Mouse (Mus musculus) kidney, postnatal 0 days (tissue): ENCODE measurements at regions not wholly inside any gene's neighbourhood (a gene's known extent, or its start where the extent isn't known, plus 50 kb on each side); places are given as distances from the start of the nearest gene placed in this dataset.

Source experiments
- ATAC-seq: fragments of 200-750 bp; cut with Nextera tagmentation; replicated peaks from 2 replicates; pipeline ENCODE4 v1.8.0; 2017; ENCODE audit warnings: low read depth, moderate number of reproducible peaks, moderate TSS enrichment, moderate library complexity; ENCODE audit not compliant: low FRiP score
- DNase-seq: peaks from one replicate; pipeline ENCODE4 v3.0.0-alpha.2; 2016; ENCODE audit warnings: low spot score
- H3K27ac ChIP-seq: fragments of 300-500 bp; sonication (generic); 2 replicates; pipeline ENCODE4 v1.5.1; 2014; ENCODE audit warnings: mild to moderate bottlenecking
- H3K27me3 ChIP-seq: fragments of 300-500 bp; sonication (generic); 2 replicates; pipeline ENCODE4 v1.6.1; 2014; ENCODE audit warnings: low read length, mixed read lengths; ENCODE audit not compliant: insufficient read depth
- H3K36me3 ChIP-seq: fragments of 300-500 bp; sonication (generic); 2 replicates; pipeline ENCODE4 v1.6.1; 2014; ENCODE audit warnings: low read length, mixed read lengths; ENCODE audit not compliant: insufficient read depth
- H3K4me1 ChIP-seq: fragments of 300-500 bp; sonication (generic); replicated peaks from 2 replicates; pipeline ENCODE4 v1.6.1; 2014; ENCODE audit warnings: antibody characterized with exemption, low read length, mixed read lengths; ENCODE audit not compliant: insufficient read depth
- H3K4me2 ChIP-seq: fragments of 300-500 bp; sonication (generic); 2 replicates; pipeline ENCODE4 v1.6.1; 2014; ENCODE audit warnings: mild to moderate bottlenecking, low read length, moderate library complexity, mixed read lengths
- H3K4me3 ChIP-seq: fragments of 300-500 bp; sonication (generic); replicated peaks from 2 replicates; pipeline ENCODE4 v1.5.1; 2014; ENCODE audit warnings: low read depth, low read length
- H3K9ac ChIP-seq: fragments of 300-500 bp; sonication (generic); 2 replicates; pipeline ENCODE4 v1.6.1; 2014; ENCODE audit warnings: low read depth, low read length
- H3K9me3 ChIP-seq: fragments of 300-500 bp; sonication (generic); replicated peaks from 2 replicates; pipeline ENCODE4 v1.6.1; 2016; ENCODE audit warnings: low read length, inconsistent platforms, mixed read lengths
- CTCF ChIP-seq: IDR thresholded peaks from 2 replicates; pipeline ENCODE4 v1.5.1; 2016; ENCODE audit warnings: antibody characterized with exemption, low read depth, mild to moderate bottlenecking, moderate library complexity
- whole genome bisulfite sequencing: fragments of 180-500 bp; shearing (Covaris S2); extraction: QIAGEN DNeasy Blood & Tissue Kit; methylation state at CpG from one replicate; pipeline ENCODE4 v1.1.7; 2014; 5-methylcytosine and 5-hydroxymethylcytosine counted together

DNA sequence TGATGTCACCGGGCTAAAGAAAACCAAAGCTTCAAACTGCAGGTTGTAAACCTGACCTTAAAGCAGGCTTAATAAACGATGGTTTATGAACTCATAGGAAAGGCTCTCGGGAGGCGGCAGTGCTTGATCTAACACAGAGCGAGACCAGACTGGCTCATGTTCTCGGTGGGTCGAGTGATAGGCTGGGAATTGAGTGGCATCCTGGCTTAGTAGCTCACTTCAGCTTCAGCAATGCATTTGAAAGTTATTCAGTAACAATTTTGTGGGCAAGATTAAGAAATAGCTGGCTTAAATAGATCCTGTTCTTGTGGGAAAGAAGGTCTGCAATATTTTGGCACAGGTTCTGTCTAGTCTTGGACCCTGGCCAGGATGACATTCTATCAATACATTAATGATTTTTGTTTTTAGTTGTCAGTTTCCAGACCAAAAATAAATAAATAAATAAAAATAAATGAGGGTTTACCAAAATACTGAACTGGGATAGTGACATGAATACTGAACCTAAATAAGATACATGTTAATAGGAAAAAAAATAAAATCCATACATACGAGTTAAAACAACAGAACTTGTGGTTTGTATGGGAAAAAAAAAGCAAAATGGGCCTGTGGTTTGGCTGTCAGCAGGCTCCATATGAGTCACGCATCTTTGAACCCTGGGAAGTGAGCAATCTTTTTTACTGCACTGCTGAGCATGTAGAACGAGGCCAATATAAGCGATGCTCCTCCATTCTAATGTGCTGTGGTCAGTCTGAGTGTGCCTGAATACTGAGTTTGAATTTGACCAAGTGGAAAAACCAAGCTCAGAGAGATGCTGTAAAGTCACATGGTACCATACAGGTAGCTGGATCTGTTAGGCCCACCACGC is 68.7 kb upstream of the Ddit4l start:
- Histone ChIP-seq H3K27me3 (no peaks in the 10 kb centered on the region), H3K27ac (no peak overlapping the region), H3K9me3 (no peaks in the 10 kb centered on the region), H3K4me3 (no peak overlapping the region), H3K4me1 (no peaks in the 10 kb centered on the region), H3K36me3 (no peaks in the 10 kb centered on the region), H3K4me2 (no peak overlapping the region), H3K9ac (no peak overlapping the region)
- TF ChIP-seq CTCF = no peak
- DNase-seq (no peak), ATAC-seq (0 out of 2 replicates have a peak, but pooled peaks have one; percentile 33)
- WGBS = 47% methylated on average over 12 of the region's 12 CpGs

DNA sequence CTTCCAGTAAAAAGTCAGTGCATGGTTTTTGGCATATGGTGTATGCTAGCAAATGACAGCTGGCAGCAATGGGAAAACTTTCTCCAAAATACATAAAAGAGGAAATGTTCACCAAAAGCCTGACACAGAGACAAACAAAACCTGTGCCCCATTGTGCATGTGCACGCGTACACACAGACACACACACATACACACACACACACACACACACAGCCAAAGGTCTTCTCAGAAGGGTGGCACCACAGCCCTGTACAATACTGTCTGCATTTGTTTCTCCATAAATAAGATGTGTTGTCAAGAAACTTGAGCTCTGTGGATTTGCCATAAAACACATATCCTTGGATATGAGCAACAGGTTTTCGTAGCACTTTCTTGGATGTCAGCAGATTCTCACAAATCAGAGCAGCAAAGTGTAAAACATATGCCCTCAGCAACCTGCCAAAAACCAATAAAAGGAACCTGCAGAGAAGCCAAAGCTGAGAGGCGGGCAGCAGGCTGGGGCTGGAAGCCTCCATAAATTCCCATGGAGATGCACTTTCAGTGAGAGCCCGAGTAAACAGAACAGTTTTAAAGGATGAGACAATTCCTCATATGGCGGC is 60.5 kb upstream of the Ddit4l start:
- peak overlapping the region; percentile 27; the same call in 1 of the 2 replicates for H3K27ac ChIP-seq

GRCm38 (mm10) chr3:137561986-137562385 is 59.4 kb upstream of the Ddit4l start:
- Histone ChIP-seq H3K27me3 (no peaks in the 10 kb centered on the region), H3K27ac (no peak overlapping the region), H3K9me3 (no peaks in the 10 kb centered on the region), H3K36me3 (no peaks in the 10 kb centered on the region), H3K4me3 (no peak overlapping the region), H3K4me2 (no peak overlapping the region), H3K4me1 (no peaks in the 10 kb centered on the region), H3K9ac (no peak overlapping the region)
- TF ChIP-seq CTCF = no peak
- WGBS = 65% methylated on average over 2 of the region's 2 CpGs
- DNase-seq (no peak), ATAC-seq (no peak)

More for the DNA sequence above, 60.5 kb upstream of the Ddit4l start:
- peak; percentile 54 for DNase-seq
- Histone ChIP-seq H3K36me3 (no peaks in the 10 kb centered on the region), H3K9ac (no peak overlapping the region), H3K9me3 (no peaks in the 10 kb centered on the region), H3K4me2 (no peak overlapping the region), H3K4me3 (no peak overlapping the region), H3K27me3 (no peaks in the 10 kb centered on the region), H3K4me1 (no peaks in the 10 kb centered on the region)
- ATAC-seq = no peak
- no peak for TF ChIP-seq CTCF
- 44% methylated on average over 6 of the region's 6 CpGs for WGBS

- no peak overlapping the region for H3K9ac ChIP-seq
- no peak overlapping the region for H3K4me3 ChIP-seq
- WGBS = 85% methylated on average over 6 of the region's 6 CpGs
- no peaks in the 10 kb centered on the region for H3K36me3 ChIP-seq
- no peak for TF ChIP-seq CTCF
- H3K27me3 ChIP-seq = no peaks in the 10 kb centered on the region
- DNase-seq (no peak), ATAC-seq (no peak)
- no peak overlapping the region for H3K4me2 ChIP-seq
- H3K27ac ChIP-seq = no peak overlapping the region
- H3K4me1 ChIP-seq = no peaks in the 10 kb centered on the region
- H3K9me3 ChIP-seq = no peaks in the 10 kb centered on the region
Observed at GRCm38 (mm10) chr3:137563541-137564080, 57.8 kb upstream of the Ddit4l start.

- no peak for DNase-seq
- Histone ChIP-seq H3K4me2 (no peak overlapping the region), H3K9me3 (no peaks in the 10 kb centered on the region), H3K9ac (no peak overlapping the region), H3K4me1 (no peaks in the 10 kb centered on the region), H3K27me3 (no peaks in the 10 kb centered on the region), H3K4me3 (no peak overlapping the region), H3K27ac (no peak overlapping the region), H3K36me3 (no peaks in the 10 kb centered on the region)
- 45% methylated on average over 5 of the region's 5 CpGs for WGBS
- TF ChIP-seq CTCF = no peak
- ATAC-seq = no peak
Observed at GRCm38 (mm10) chr3:137564282-137564681, 57.1 kb upstream of the Ddit4l start.

DNA sequence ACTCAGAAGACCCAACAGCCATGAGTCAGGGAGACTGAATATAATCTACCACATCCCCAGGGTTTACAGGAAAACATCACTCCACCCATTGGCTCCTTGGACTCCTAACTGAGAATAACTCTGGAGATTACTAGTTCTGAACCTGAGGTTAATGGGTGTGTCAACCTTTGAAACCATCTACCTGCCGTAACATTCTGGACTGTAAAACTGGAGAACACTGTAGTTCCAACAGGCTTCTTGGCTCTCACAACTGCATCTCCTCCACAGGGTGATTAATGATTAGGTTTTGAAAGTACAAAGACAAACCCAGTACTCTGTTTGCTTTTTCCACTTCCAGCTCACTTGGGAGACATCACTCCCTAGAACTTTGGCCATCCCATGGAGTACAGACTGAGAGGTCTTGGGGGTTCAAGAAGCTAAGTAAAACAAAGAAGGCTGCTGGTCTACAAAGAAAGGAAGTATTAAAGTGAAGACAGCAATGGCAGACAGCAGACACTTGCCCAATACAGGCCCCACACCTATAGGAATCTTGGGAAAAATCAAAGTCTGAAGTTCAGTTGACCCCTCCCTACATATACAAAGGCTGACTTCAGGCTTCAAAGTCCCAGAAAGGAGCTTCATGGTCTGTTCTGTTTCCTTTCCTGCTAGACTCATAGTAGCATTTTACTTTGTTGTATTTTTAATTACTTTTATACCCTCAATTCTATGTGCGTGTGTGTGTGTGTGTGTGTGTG is 52.7 kb upstream of the Ddit4l start:
- Histone ChIP-seq H3K9me3 (no peaks in the 10 kb centered on the region), H3K36me3 (no peaks in the 10 kb centered on the region), H3K4me1 (no peaks in the 10 kb centered on the region), H3K4me3 (no peak overlapping the region), H3K27ac (no peak overlapping the region), H3K4me2 (no peak overlapping the region), H3K27me3 (no peaks in the 10 kb centered on the region), H3K9ac (no peak overlapping the region)
- WGBS = 58% methylated on average over 2 of the region's 2 CpGs
- peak; percentile 77; the same call in 1 of the 2 replicates for ATAC-seq
- no peak for TF ChIP-seq CTCF
- peak; percentile 22 for DNase-seq
